Mouse (Mus musculus) spleen, postnatal 14 days (tissue): ENCODE data around the gene Rbm20.
"Not testable (repeated sequence)": the region's sequence is repeated elsewhere in the genome, so short reads cannot be mapped to it uniquely, and the experiment has no call there.

Experiments
- DNase-seq, 2 experiments: peaks; one replicate each; pipeline ENCODE4 v3.0.0; 2021 to 2022; ENCODE audit warnings: low spot score in 2 of 2

The Rbm20 gene

GRCm38 (mm10) chr19:53791751-53792720 lies 114.9 kb downstream of the Rbm20 start:
- DNase-seq = no peak

DNA sequence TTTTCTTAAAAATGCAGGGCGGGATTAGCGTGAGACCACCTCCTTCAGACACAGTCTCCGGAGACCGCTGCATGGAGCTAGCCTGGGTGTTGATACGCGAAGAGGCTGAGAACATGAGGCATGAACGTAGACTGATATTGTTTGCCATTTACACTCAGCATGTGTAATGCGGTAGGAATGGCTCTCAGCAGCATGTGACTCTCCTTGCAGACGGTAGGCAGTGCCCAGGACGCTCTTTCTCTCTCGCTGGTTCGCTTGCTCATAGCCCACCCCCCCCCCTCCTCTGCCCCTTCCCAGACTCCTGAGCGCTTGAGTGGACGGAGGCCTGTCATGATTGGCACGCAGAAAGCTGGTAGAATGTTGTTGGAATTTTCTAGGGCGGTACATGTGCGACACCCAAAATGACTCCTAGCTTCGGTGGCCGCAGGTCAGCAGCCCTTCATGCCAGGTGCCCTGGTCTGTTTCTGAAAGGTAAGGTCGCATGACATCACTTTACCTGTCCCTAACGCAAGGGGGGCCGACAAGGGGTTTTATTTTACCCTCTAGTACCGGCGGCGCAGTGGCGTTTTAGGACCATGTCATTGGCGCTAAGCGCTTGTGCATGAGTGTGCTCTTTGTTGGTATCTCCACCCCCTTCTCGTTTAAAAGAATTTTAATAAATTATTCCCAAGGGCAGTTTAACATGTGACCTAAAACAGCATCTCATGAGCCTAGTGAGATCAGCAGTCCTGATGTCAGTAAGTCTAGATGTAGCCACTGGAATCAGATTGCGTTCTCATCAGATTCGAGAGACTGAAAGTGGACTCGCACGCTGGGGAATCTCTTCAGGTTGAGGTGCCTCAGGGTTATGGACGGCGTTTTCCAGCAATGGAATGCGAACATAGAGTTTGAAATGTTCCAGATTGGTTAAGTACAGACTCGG lies 116.1 kb downstream of the Rbm20 start:
- DNase-seq = no peak

- no peak for DNase-seq
Measured at GRCm38 (mm10) chr19:53793994-53794890, 117.1 kb downstream of the Rbm20 start.

- DNase-seq = no peak
Measured at GRCm38 (mm10) chr19:53794996-53795395, 117.9 kb downstream of the Rbm20 start.

DNA sequence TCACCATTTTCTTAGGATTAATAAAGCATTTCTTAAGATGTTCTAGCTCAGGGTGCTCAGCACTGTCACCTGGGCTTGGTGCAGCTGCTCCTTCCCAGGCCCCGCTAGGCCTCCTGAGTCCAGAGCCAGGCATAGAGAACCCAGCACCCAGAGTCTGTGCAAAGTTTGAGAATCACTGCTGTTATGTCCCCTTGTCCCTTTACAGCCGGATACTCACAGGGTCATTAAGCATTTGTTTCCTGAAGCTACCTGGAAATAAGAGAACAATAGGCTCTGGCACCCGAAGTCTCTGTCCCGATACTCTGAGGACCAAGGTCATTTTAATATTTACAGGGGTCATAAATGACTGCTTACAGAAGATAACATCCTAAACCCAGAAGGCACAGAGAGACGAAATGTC lies 118.9 kb downstream of the Rbm20 start:
- DNase-seq = no peak

DNA sequence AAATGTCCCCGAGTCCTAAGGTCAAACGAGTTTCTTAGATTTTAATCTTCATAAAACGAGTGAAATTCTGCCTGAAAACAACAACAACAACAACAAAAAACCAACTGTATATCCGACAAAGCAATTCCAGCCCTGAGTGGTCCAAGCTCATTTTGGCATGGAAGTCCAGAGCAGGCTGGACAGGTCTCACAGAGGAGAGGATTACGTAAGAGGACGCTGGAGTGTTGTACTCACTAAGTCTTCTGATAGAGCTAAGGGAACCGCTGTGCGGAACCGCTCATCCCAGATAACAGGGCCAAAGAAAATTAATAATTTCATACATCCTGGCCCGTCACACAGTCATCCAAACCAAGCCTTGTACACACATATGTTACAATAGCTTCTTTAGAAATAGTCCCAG lies 120.7 kb downstream of the Rbm20 start:
- DNase-seq = no peak

DNA sequence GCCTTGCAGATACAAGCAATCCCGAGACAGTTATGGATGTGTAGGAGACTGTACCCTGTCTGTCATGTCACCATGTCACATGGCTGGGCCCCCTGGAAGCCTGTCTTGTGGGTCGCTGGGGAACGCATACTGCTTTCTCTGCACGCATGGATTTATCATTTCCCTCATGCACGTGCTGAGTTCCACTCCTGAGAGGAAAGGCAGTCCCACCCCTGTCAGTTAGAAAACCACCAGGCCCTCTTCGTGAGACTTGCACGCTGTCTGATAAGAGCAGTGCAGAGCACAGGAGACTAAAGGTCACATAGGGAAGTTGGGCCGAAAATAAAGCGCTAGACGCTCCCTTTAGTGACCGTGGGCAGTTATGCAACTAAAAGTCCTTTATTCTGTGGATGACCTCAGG lies 122.8 kb downstream of the Rbm20 start:
- DNase-seq = no peak

DNA sequence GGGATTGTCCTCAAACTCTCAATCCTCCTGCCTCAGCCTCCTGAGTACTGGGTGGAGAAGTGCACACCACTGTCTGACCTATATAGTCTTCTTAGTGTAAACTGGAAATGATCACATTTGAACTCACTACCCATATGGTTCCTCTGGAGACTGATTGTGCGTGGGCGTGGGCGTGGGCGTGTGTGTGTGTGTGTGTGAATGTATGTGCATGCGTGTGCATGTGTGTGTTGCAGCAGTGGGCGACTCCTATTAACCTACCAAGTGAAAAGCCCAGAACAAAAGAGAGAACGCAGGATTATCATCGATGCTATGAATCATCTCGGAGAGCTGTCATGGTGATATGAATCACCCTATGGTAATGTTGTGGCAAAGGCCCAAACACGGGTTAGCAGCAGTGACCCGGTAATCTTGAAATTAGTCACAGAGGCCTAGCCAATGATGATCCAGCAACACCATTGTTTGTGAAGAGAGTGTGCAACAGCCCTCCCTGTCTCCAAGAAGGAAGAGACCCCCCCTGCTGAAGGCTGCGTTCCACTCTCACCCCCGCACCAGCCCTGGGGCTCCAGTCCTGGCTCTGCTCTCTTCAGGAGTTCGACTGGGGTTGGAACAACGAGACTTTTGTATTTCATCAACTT lies 123.4 kb downstream of the Rbm20 start:
- no peak for DNase-seq

GRCm38 (mm10) chr19:53801380-53801779 lies 124.3 kb downstream of the Rbm20 start:
- DNase-seq = no peak

GRCm38 (mm10) chr19:53801789-53802683 lies 124.9 kb downstream of the Rbm20 start:
- DNase-seq = no peak

DNA sequence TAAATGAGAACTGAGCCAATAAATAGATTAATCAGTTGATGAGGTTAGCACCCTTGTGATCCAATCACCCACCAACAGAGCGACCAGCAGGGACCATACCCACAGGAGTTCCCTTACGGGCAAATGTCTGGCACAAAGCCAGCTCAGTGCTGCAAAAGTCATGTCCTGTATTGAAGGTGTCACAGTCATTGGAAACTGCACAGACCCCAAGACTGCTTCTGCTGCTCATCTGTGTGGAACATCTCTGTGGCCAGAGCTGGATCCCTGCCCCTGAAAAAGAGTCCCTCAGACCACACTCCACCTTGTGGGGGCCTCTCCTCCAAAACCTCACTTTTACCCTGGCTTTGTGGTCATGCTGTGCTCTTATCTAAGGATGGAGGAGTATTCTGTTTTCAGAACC lies 126.8 kb downstream of the Rbm20 start:
- no peak for DNase-seq

- DNase-seq = no peak
Measured at GRCm38 (mm10) chr19:53805063-53805462, 128.0 kb downstream of the Rbm20 start.

DNA sequence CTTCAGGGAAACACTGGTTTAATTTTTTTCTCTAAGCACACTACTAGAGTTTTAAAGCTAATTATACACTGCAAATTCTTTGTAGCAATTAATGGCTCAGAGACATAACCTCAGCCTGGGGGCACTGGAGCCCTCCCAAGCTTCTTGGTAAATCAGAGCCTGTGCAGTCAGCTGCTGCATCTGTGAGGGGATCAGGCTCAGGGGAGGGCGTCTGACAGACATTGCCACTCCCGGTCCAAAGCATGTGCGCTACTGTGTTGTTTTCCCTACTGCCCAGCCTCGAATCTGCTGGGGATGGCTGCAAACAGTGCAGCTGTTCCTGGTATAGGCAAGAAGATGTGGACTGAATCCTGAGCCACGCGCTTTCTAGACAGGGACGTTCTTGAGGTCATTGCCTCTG lies 129.0 kb downstream of the Rbm20 start:
- no peak for DNase-seq

DNA sequence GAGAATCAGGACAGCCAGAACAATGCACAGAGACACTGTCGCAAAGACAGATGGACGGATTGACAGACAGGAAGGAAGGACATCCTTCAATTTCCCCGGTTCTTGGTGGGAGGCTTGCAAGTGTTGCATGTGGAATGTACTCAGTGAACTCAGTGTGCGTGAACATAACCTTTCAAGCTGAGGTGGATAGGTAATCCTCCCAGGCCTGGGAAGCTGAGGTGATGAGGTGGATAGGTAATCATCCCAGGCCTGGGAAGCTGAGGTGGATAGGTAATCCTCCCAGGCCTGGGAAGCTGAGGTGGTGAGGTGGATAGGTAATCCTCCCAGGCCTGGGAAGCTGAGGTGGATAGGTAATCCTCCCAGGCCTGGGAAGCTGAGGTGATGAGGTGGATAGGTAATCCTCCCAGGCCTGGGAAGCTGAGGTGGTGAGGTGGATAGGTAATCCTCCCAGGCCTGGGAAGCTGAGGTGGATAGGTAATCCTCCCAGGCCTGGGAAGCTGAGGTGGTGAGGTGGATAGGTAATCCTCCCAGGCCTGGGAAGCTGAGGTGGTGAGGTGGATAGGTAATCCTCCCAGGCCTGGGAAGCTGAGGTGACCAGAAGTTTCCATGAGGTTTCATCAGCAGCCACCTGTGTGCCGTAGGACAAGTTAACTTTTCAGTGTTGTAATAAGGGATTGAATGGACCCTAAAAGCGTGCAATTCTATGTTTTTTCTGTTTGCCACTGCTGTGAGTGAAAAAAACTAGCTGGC lies 129.6 kb downstream of the Rbm20 start:
- DNase-seq = not testable (repeated sequence)

GRCm38 (mm10) chr19:53807276-53807801 lies 130.2 kb downstream of the Rbm20 start:
- no peak for DNase-seq

DNA sequence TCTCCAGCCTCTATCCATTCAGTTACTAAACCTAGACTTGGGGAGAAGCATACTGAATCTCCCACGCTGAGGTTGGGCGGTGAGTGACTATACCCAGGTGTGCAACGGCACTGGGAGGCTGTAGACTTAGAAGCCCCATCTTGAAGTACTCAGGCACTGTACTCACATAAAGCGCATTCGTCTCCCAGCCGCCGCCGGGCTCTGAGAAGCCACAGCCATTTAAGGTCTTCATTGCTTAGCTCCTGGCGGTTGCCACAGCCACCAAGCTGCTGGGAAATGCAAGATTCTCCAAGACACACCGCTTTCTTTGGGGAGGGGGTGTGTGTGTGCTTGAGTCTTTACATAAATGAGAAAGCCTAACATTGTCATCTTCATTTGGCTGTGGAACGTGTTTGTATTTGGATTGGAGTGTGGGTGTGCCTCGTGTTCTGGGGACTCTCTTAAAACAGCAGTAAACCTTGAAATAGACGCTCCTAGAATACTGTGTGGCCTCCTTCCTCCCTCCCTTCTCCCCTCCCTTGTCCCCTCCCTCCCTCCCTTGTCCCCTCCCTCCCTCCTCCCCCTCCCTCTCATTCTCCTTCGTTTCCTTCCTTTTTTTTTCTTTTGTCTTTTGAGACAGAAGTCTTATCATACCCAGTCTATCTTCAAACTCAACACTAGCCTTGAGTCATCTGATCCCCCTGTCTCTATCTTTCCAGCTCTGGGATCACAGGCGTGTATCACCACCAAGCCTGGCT lies 131.1 kb downstream of the Rbm20 start:
- no peak for DNase-seq

GRCm38 (mm10) chr19:53809185-53809861 lies 132.2 kb downstream of the Rbm20 start:
- DNase-seq = no peak

GRCm38 (mm10) chr19:53810024-53810423 lies 132.9 kb downstream of the Rbm20 start:
- DNase-seq = no peak
